Mouse (Mus musculus) olfactory bulb, adult 2 months (tissue): ENCODE measurements around the gene Nol4l.

Experiments used
- CTCF ChIP-seq: fragments of 200-500 bp; IDR thresholded peaks from 2 replicates; pipeline ENCODE4 v1.5.1; 2012; ENCODE audit warnings: low read depth, mild to moderate bottlenecking, low read length, moderate library complexity; ENCODE audit not compliant: insufficient read depth
- POLR2A ChIP-seq: fragments of 200-500 bp; IDR thresholded peaks from 2 replicates; pipeline ENCODE4 v1.6.1; 2012; ENCODE audit warnings: mild to moderate bottlenecking, low read depth, low read length, moderate library complexity; ENCODE audit not compliant: insufficient read depth

DNA sequence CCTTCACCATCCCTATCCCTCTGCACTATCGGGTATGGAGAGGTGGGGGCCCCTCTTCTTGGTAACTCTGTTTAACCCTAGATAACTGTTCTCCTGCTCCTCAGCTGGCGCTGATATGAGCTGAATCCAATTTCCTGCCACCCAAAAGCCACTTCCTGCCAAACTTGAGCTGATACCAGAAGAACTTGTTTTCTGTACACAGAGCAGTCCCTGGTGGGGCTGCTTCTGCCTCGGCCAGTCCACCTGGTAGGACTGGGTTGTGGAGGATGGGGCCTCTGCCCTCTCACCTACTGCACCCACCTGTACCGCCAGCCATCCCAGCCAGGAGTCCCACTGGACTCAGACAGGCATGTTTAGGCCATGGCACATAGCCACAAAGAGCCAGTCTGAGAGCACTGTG, 34.0 kb downstream of the Nol4l start:
- no peak for TF ChIP-seq POLR2A
- no peak for TF ChIP-seq CTCF
